8 mouse cellular contexts compared by ENCODE assay signal in genomic region chr4:129820417-129821086, GRCm38 (mm10). TPM values are rescaled to one million over a fixed set of nuclear protein-coding genes. Genes with fewer than 3 reads are reported as not detected.
A peak's percentile ranks its signal among the peaks of the same experiment; 100 is the strongest.
DNase-seq lines count a peak whose midpoint lies in the region; ATAC-seq and TF ChIP-seq lines count a peak whose summit lies in the region.

No protein-coding gene starts in this region.

- H3K4me1 ChIP-seq in ES-E14 (ENCODE audit: control insufficient read depth in 2 of 2, insufficient read depth in 2 of 2, low read length in 2 of 2, poor library complexity in 1 of 2) = peaks cover 3 to 11% of the 10 kb centered on the region in 2 experiments; a peak in 3 of 4 replicates
- peaks cover 2% of the 10 kb centered on the region for H3K4me1 ChIP-seq in cerebellum, adult 2 months (ENCODE audit: control insufficient read depth, insufficient read depth, low read length)
- peaks cover 14% of the 10 kb centered on the region for H3K4me1 ChIP-seq in forebrain, postnatal 0 days (ENCODE audit: insufficient read depth)
- peaks cover 16% of the 10 kb centered on the region; the same call in 1 of the 2 replicates for H3K4me1 ChIP-seq in lung, postnatal 0 days (ENCODE audit: insufficient read depth, low read depth, low read length)
- peaks cover 18% of the 10 kb centered on the region for H3K4me1 ChIP-seq in thymus, adult 2 months (replicated peaks; ENCODE audit: control insufficient read depth, insufficient read depth, low read length)

- peak overlapping the region; percentile 77 for H3K4me2 ChIP-seq in forebrain, postnatal 0 days (ENCODE audit: low read depth)
- H3K4me2 ChIP-seq in lung, postnatal 0 days (replicated peaks; ENCODE audit: low read depth, low read length) = peak overlapping the region; percentile 65

- ATAC-seq in forebrain, postnatal 0 days = peak; percentile 78
- ATAC-seq in hematopoietic stem cell, adult 5-6 weeks (replicated peaks in 1 of 2; ENCODE audit: insufficient read depth in 1 of 2, low FRiP score in 2 of 2, low TSS enrichment in 1 of 2, low read depth in 1 of 2, poor library complexity in 2 of 2, severe bottlenecking in 2 of 2) = peak; percentile 12 to 40; a peak in 3 of 4 replicates
- peak; percentile 74 for ATAC-seq in lung, postnatal 0 days

- WGBS in cerebellum, adult 2 months = under 1% methylated on average over 61 of the region's 79 CpGs
- WGBS in forebrain, postnatal 0 days = 2% methylated on average over 58 of the region's 79 CpGs
- WGBS in lung, postnatal 0 days = under 1% methylated on average over 35 of the region's 79 CpGs
- WGBS in thymus, adult 2 months = under 1% methylated on average over 60 of the region's 79 CpGs

- no peak for DNase-seq in ES-E14 (ENCODE audit: low read depth, low spot score)
- peak; percentile 78 for DNase-seq in cerebellum, adult 2 months
- peak; percentile 74 for DNase-seq in forebrain, postnatal 0 days
- peak; percentile 63 to 76 for DNase-seq in layer of hippocampus, postnatal 10 days (ENCODE audit: low spot score in 2 of 2)
- peak; percentile 88 for DNase-seq in lung, postnatal 0 days (ENCODE audit: low spot score)
- DNase-seq in ovary, adult 18-20 months (ENCODE audit: low spot score) = peak; percentile 72
- DNase-seq in thymus, adult 2 months = peak; percentile 79

- in situ Hi-C loops in ES-E14 (cut with MboI; ENCODE audit: low sequenced_read_pairs in 2 of 2, unreplicated experiment in 2 of 2) = no loop called here

- peak overlapping the region; percentile 98 to 100 for H3K4me3 ChIP-seq in ES-E14 (ENCODE audit: insufficient read depth in 1 of 2, low read depth in 1 of 2, low read length in 2 of 2, poor library complexity in 1 of 2, severe bottlenecking in 1 of 2)
- H3K4me3 ChIP-seq in cerebellum, adult 2 months (replicated peaks; ENCODE audit: insufficient read depth, low read depth, low read length) = peak overlapping the region; percentile 86
- H3K4me3 ChIP-seq in forebrain, postnatal 0 days (ENCODE audit: low read depth, low read length) = peak overlapping the region; percentile 98
- H3K4me3 ChIP-seq in lung, postnatal 0 days (ENCODE audit: low read depth, low read length) = peak overlapping the region; percentile 89
- H3K4me3 ChIP-seq in thymus, adult 2 months (ENCODE audit: control insufficient read depth, insufficient read depth, low read length) = peak overlapping the region; percentile 92

- peak overlapping the region; percentile 92 for H3K27ac ChIP-seq in ES-E14 (ENCODE audit: insufficient read depth, low read depth, low read length, poor library complexity, severe bottlenecking)
- H3K27ac ChIP-seq in cerebellum, adult 2 months (ENCODE audit: insufficient read depth, low read length) = peak overlapping the region; percentile 22
- peak overlapping the region; percentile 87 for H3K27ac ChIP-seq in forebrain, postnatal 0 days (ENCODE audit: low read depth, low read length)
- peak overlapping the region; percentile 99 for H3K27ac ChIP-seq in lung, postnatal 0 days (ENCODE audit: low read length)
- H3K27ac ChIP-seq in thymus, adult 2 months (ENCODE audit: control insufficient read depth, insufficient read depth, low read length) = peak overlapping the region; percentile 63

- TF ChIP-seq EP300 in lung, postnatal 0 days (IDR thresholded peaks at IDR 0.05) = no peak

- no peaks in the 10 kb centered on the region for H3K36me3 ChIP-seq in ES-E14 (ENCODE audit: control insufficient read depth, insufficient read depth, low read length, poor library complexity, severe bottlenecking)
- H3K36me3 ChIP-seq in forebrain, postnatal 0 days (ENCODE audit: insufficient read depth) = no peaks in the 10 kb centered on the region
- H3K36me3 ChIP-seq in lung, postnatal 0 days (ENCODE audit: insufficient read depth, low read length) = no peaks in the 10 kb centered on the region
- no peaks in the 10 kb centered on the region for H3K36me3 ChIP-seq in thymus, adult 2 months (ENCODE audit: control insufficient read depth, insufficient read depth, low read length)

- no peaks in the 10 kb centered on the region for H3K27me3 ChIP-seq in cerebellum, adult 2 months (ENCODE audit: control insufficient read depth, insufficient read depth, low read length)
- H3K27me3 ChIP-seq in forebrain, postnatal 0 days (ENCODE audit: insufficient read depth, low read length) = no peaks in the 10 kb centered on the region
- no peaks in the 10 kb centered on the region for H3K27me3 ChIP-seq in lung, postnatal 0 days (replicated peaks; ENCODE audit: insufficient read depth, low read length)
- H3K27me3 ChIP-seq in thymus, adult 2 months (ENCODE audit: control insufficient read depth, insufficient read depth, low read length) = no peaks in the 10 kb centered on the region

- H3K9ac ChIP-seq in ES-E14 (ENCODE audit: insufficient read depth, low read depth, low read length, poor library complexity, severe bottlenecking) = peak overlapping the region; percentile 100
- H3K9ac ChIP-seq in forebrain, postnatal 0 days = peak overlapping the region; percentile 79
- H3K9ac ChIP-seq in lung, postnatal 0 days (replicated peaks; ENCODE audit: low read depth) = peak overlapping the region; percentile 94

- H3K9me3 ChIP-seq in ES-E14 (ENCODE audit: control insufficient read depth, insufficient read depth, low read depth, low read length) = no peaks in the 10 kb centered on the region
- H3K9me3 ChIP-seq in forebrain, postnatal 0 days (ENCODE audit: low read length) = no peaks in the 10 kb centered on the region
- no peaks in the 10 kb centered on the region for H3K9me3 ChIP-seq in lung, postnatal 0 days (ENCODE audit: low read length)

- no peak for TF ChIP-seq POLR2A in cerebellum, adult 2 months (IDR thresholded peaks at IDR 0.05; ENCODE audit: borderline replicate concordance, insufficient read depth, low read length)
- no peak for TF ChIP-seq POLR2A in thymus, adult 2 months (IDR thresholded peaks at IDR 0.05; ENCODE audit: control insufficient read depth, extremely low read depth, insufficient read depth, low read length, poor library complexity)

- TF ChIP-seq CTCF in cerebellum, adult 2 months (IDR thresholded peaks at IDR 0.05; ENCODE audit: borderline replicate concordance, insufficient read depth, low read depth, low read length) = no peak
- no peak for TF ChIP-seq CTCF in forebrain, postnatal 0 days (IDR thresholded peaks at IDR 0.05; ENCODE audit: low read depth)
- peak; percentile 40 for TF ChIP-seq CTCF in lung, postnatal 0 days (IDR thresholded peaks at IDR 0.05)
- no peak for TF ChIP-seq CTCF in thymus, adult 2 months (IDR thresholded peaks at IDR 0.05; ENCODE audit: borderline replicate concordance, control insufficient read depth, extremely low read depth, insufficient read depth, low read length, poor library complexity)

TF ChIP-seq in ES-E14, 5 proteins besides CTCF, POLR2A, EP300 and RAD21:
- TF ChIP-seq ZNF384 (IDR thresholded peaks at IDR 0.05; ENCODE audit: low read depth, low read length) (no peak), MAFK (IDR thresholded peaks at IDR 0.05; ENCODE audit: insufficient read depth, low read depth, low read length) (no peak), HCFC1 (IDR thresholded peaks at IDR 0.05; ENCODE audit: borderline replicate concordance, insufficient read depth, low read length) (peak; percentile 46; the same call in 1 of the 2 replicates), CHD2 (IDR thresholded peaks at IDR 0.05; ENCODE audit: low read depth, low read length) (no peak), ZC3H11A (IDR thresholded peaks at IDR 0.05; ENCODE audit: borderline replicate concordance, low read depth, low read length) (no peak)

RNA-seq across cellular contexts. Expression of gene Ptp4a2, which starts 9.5 kb away (rescaled TPM):
- total RNA-seq in ES-E14 (2012; rRNA removed) = 71.3 and 104 TPM in 2 replicates
- 62.8 and 66.3 TPM in 2 replicates for polyA plus RNA-seq in cerebellum, adult 2 months (2012; rRNA removed)
- total RNA-seq in forebrain, postnatal 0 days (2014; rRNA removed) = 123 and 131 TPM in 2 replicates
- 252 and 270 TPM in 2 replicates for polyA plus RNA-seq in forebrain, postnatal 0 days (2015; fragmentation: Nextera tagmentation; extraction: Ambion mirVana)
- total RNA-seq in hematopoietic stem cell, adult 5-6 weeks (2017) = 413 and 530 TPM in 2 replicates
- 100 to 1,000 TPM; 125 to 136 TPM for total RNA-seq in layer of hippocampus, postnatal 10 days (2021)
- 318 and 349 TPM in 2 replicates for polyA plus RNA-seq in lung, postnatal 0 days (2015; fragmentation: Nextera tagmentation; extraction: Ambion mirVana)
- polyA plus RNA-seq in thymus, adult 2 months (2012; rRNA removed) = 59.5 and 71.6 TPM in 2 replicates

Comparison
In these comparisons a context has a peak if more than half of its experiments do, and no peak if none do; other contexts are left out.
1. H3K27ac ChIP-seq: peak in every context shown above with its lines; median percentile 99 in lung, postnatal 0 days; 92 in ES-E14; 87 in forebrain, postnatal 0 days; 63 in thymus, adult 2 months; 22 in cerebellum, adult 2 months.
2. ATAC-seq: peak in every context shown above with its lines; median percentile 78 in forebrain, postnatal 0 days; 74 in lung, postnatal 0 days; 26 in hematopoietic stem cell, adult 5-6 weeks.